Mouse (Mus musculus): ENCODE results near the gene Cdiptos. TPM values are rescaled to one million over a fixed set of nuclear protein-coding genes. Genes with fewer than 3 reads are reported as not detected.

Cdiptos gene
- polyA plus RNA-seq, 2 experiments from 2014 or later: 0.32 to 1.1 TPM

DNA sequence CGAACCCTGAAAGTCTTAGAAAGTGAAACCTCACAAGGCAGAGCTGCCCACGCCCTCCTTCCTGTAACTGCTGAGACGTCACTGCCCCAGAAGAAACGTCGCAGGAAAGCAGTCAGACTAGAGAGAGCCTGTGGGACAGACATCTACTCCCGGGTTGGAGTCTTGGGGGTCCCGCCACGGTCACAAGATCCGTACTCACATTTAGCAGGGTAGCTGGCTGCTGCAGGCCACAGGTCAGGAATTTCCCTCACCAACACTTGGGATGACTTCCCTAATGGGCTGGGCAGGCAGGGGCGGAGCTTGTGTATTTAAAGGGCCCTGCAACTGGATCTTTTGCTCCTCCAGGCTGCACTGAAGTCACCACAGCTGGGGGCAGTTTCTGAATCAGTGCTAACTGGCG lies 38.4 kb upstream of the Cdiptos start, which contains the start of gene Mvp:
Mvp (minus strand) TSS at position 302 of the 400 bp plus-strand sequence.
- peak; percentile 67 for ATAC-seq

DNA sequence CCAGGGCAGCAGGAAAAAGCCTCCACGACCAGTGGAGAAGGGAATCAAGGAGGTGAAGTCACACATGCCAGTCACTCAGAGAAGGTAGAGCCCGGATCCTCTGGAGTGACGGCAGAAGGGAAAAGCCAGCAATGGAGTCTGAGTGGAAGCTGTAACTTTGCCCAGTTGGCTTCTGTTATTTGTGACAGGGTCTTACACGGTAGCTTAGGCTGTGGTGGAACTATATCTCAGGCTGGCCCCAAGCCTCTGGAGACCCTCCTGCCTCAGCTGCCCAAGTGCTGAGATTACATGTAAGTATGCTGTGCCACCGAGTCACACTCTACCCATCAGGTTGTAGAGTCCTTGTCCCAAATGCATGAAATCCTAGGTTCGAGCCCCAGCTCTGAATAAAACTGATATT lies 37.5 kb upstream of the Cdiptos start:
- ATAC-seq: no peak

- ATAC-seq: no peak
These were observed 36.9 kb upstream of the Cdiptos start for GRCm38 (mm10) chr7:127012845-127013244.

DNA sequence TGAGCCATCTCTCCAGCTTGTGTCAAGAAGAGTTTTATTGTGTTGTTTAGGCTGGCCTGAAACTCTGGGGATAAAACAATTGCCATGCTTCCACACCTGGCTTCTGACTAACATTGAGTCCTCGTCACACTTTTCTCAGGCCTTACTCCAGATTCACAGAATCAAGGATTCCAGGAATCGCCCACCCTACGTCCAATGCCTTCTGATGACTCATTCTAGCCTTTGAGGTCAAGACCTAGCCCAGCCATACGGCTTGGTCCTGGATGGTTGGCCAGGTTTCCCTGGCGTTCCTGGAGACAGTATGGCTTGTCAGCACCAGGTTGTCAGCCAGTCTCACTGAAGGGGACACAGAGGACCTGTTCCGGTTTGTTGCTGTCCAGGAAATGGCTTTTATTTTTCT lies 36.5 kb upstream of the Cdiptos start:
- ATAC-seq: no peak

- ATAC-seq: no peak
These were observed 35.8 kb upstream of the Cdiptos start for GRCm38 (mm10) chr7:127011717-127012116.

DNA sequence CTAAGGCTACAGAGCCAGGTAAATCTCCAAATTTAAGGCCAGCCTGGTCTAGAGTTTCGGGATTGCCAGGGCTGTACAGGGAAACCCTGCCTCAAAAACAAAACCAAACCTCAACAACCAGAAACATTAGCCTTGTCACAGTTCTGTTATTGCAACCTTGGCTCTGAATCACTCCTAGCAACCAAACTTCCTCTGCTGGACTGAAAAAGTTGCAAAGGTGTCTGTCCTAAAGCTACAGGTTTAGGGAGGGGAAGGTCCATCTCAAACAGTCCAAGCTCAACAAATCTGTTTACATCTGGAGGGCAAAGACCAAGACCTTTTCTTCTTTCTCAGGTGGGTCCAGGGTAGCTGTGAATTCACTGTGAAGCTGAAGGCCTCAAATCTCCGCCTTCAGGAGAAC lies 35.2 kb upstream of the Cdiptos start:
- no peak for ATAC-seq

DNA sequence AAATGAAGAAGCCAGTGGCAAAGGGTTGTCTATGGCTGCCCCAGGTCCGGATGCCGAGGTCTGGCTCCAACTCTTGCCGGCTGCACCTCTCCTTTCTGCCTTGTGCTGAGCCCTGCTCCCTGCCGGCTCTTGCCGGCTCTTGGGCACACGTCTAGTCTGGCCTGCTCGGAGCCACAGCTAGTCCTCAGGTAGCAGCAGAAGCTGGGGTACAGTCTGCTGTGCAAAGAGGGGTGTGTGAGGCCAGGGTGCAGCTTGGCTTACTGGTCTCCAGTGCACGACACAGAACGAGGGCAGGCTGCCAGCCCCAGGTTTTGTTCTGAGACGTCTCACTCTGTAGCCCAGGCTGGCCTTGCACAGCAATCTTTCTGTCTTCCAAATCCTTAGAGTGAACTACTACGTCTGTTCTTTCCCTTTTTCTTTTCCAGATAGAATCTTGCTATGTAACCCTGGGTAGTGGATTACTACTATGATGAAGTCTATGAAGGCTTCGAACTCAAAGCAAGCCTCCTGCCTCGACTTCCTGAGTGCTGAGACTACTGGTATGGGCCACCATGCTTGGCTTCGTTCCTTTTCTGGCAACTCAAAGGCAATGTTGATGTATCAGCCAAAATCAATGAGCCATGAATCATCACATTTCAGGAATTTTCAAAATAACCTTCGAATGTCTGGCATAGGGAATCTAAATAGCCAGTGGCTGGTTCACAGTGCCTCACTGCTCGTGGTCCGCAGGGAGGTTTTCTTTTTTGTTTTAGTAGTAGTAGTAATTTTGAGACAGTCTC lies 33.6 kb upstream of the Cdiptos start:
- ATAC-seq: no peak

- ATAC-seq: no peak
These were observed 32.5 kb upstream of the Cdiptos start for GRCm38 (mm10) chr7:127008239-127009019.

DNA sequence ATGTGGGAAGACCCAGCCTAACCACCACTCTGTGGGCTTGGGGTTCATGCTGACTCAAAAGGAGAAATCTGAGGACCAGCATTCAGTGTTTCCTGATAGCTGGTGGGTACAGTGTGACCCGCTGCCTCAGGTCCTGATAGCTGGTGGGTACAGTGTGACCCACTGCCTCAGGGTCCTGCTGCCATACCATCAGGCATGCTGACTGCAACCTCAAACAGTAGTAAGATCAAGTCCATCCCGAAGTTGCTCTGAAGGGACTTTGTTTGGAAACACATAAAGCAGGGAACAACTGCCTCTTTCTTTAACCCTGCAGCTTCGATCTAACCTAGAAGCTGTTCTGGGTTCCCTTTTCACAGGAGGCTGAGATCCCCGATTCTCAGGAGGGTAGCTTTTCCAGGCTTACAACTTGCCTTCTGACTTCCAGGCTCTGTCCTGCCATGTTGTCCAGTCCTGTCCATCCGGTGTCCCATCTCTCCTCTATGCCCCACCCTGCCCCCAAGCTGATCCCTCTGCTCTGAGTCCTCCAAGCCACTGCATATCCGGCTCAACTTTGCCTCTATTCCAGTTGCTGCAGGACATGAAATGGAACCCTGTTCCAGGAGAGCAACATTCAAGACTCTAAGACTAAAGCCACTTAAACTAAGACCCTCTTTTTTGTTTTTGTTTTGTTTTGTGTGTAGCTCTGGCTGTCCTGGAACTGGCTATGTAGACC lies 31.6 kb upstream of the Cdiptos start:
- ATAC-seq: no peak

GRCm38 (mm10) chr7:127004122-127004875 lies 28.4 kb upstream of the Cdiptos start:
- no peak for ATAC-seq

DNA sequence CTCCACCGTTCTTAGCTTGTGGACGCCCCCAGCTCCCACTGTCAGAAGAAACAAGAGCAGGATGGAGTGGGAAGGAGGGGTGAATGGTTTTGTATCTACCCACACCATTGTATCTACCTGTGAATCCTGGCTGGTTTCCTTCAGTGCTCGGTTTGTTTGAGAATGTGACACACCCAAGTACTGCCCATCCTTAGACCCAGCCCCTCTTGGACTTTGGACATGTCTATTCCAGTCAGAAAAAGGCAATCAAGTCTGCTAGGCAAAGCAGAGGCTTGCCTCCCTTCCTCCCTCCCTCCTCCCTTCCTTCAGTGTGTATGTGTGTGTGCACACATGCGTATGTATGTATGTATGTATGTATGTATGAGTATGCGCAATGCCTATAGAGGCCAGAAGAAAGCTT lies 27.7 kb upstream of the Cdiptos start:
- no peak for ATAC-seq

DNA sequence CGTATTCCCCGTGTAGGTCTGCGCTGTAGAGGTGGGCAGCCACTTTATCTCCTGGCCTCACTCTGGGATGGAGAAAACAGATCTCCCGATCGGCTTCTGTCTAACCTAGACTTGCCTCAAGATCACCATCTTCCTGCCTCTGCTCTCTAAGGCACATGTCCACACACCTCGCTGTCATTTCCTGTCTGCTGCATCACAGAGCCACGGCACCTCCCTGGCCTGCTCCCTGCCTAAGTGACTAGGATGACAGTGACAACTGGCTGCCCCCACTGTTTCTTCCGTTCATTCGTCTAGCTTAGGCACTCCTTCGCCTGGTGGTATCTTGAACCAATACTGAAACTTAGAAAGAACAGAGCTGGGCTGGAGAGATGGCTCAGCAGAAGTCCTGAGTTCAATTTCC lies 23.7 kb upstream of the Cdiptos start:
- peak; percentile 96 for ATAC-seq

DNA sequence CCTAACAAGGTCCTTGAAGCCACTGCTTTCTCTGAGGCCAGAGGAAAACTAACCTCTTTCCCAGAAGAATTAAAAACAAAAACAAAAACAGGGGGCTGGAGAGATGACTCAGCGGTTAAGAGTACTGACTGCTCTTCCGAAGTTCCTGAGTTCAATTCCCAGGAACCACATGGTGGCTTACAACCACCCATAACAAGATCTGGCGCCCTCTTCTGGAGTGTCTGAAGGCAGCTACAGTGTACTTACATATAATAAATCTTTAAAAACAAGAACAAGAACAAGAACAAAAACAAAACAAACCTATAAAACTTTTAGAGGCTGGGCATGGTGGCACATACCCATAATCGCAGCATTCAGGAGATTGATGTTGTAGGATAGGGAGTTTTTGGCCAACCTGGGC lies 20.6 kb upstream of the Cdiptos start:
- no peak for ATAC-seq

- no peak for ATAC-seq
These were observed 12.9 kb upstream of the Cdiptos start for GRCm38 (mm10) chr7:126988816-126989215.

DNA sequence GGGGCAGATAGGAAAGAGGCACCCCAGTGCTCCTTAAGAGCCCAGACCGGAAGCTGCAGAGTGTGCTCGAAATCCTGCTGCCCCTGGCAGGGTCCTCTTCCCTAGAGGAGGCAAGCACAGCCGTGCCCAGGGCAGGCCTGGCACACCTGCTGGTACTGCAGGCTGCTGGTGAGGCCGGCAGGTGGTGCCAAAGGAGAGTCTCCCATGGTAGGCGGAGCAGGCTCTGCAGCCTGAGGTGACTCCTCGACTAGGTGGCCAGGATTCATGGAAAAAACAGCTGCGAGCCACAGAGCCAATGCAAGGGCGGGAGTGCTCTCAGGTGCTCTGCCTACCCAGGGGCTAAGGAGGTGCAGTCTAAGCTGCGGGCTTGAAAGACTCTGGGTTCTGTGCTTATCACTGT lies 10.4 kb upstream of the Cdiptos start:
- no peak for ATAC-seq

DNA sequence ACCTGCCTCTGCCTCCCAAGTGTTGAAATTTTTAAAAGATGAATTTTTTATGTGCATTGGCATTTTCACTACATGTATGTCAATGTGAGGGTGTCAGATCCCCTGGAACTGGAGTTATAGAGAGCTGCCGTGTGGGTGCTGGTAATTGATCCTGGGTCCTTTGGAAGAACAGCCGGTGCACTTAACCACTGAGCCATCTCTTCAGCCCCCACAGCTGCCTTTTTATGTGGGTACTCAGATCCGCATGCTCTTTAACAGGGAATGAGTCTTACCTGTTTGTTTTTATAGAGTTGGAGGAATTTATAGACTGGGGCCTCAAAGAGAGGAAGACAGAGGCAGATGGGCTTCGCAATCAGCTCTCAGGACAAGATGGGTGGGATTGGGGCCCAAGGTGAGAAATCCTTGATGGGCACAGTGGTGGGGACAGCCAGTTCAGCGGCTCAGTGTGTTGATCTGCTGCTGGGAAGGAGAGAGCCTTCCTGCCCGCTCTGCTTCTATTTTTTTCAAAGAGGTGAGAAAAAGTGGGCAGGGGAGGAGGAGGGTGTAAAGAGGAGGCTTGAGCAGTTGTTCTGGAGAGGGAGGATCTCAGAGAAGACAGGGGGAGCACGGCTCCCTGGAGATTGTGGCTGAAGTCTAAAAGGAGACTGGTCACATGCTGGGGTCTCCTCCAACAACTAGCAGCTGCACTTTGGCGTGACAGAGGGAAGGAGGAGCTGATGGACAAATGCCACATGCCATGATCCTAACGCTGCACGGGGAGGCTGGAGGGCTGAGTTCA lies 9.0 kb upstream of the Cdiptos start:
- no peak for ATAC-seq

GRCm38 (mm10) chr7:126983113-126983512 lies 7.2 kb upstream of the Cdiptos start:
- no peak for ATAC-seq

GRCm38 (mm10) chr7:126982054-126982453 lies 6.2 kb upstream of the Cdiptos start:
- no peak for ATAC-seq

DNA sequence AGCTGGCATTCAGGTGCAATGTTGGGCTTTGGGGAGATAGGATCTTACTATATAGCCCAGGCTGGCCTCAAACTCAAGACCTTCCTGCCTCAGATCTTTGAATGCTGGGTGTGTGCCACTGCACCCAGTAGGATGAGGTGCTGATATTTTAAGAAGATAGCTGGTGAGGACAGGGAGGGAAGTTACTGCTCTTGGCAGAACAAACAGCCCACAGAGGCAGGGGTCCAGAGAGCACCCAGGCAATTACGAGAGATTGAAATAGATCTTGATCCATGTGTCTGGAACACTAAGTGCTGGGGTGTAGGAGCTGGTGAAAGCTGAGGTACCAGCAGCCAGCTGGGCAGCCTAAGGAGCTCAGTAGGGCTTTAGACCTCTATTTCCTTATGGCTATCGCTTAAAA lies 5.7 kb upstream of the Cdiptos start:
- ATAC-seq: no peak

DNA sequence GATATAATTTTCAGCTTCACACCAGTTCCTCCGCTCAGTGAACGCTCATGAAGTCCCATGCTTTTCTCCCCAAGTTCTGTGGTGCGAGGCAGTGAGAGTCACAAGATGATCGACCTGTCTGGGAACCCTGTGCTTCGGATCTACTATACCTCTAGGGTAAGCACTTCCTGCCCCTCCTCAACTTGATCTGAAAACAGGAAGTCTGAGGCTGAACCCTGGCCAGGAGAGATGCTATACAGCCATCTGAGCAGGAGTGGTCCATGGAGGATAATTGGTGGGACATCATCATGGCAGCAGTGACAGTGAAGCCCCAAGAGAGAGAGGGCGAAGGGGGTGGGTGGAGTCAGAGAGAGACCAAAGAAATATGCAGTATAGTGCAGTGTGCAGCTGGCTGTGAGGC lies 2.9 kb upstream of the Cdiptos start:
- ATAC-seq: peak; percentile 27

DNA sequence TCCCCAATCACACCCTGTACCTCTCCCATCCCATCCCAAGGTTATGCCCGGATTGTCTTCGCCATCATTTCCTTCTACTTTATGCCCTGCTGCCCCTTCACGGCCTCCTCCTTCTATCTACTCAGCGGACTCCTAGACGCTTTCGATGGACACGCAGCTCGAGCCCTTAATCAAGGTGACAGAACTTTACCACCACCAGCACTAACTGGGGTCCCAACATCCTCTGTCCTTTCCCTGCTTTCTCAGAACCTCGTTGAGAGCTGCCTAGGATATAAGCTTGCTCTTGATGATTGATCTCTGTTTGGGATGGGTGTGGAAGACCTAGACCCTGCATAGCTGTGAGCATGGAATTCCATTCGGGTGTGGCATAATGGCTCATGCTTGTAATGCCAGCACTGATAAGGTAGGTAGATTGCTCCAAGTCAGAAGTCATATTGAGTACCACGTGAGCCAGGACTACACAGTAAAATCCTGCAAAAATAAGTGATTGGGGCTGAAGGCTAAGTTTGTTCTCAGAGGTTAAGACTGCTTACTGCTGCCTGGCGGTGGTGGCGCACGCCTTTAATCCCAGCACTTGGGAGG lies 1.1 kb upstream of the Cdiptos start:
- no peak for ATAC-seq

DNA sequence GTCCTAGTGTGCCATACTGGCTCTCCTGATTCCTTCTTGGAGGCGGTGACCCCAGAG lies 177 bp downstream of the Cdiptos start, which contains the start of gene Cdipt:
Cdipt (plus strand) TSS at position 22 of the 57 bp plus-strand sequence.
- no peak for ATAC-seq

All from CD4-positive, CD25-positive, alpha-beta regulatory T cell, adult 4 months (primary cell).